Mouse (Mus musculus) cerebellum, postnatal 10 days (tissue): ENCODE results near the gene Olfr521.
"Not testable (repeated sequence)": the region's sequence is repeated elsewhere in the genome, so short reads cannot be mapped to it uniquely, and the experiment has no call there.

Source experiments
- DNase-seq, 2 experiments: peaks; one replicate each; pipeline ENCODE4 v3.0.0; 2021; ENCODE audit warnings: mixed read lengths in 2 of 2

Olfr521 gene

DNA sequence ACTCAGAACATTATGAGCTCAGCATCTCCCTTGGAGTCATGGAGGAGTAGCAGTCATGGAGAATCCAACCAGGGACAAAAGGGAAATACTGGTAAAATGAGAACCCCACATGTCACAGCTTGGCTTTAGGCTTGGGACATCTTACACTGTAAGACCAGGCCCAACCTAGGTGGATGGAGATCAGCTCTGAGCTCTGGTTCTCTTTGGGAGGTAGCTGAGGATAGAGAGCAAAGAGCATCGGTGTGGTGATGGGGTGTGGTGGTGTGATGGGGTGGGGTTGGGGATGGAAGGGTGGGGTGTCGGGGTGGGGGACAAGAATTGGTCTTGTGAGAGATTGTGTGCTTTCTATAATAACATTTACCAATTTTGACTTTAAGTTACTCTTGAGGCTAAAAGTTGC, 47.5 kb downstream of the Olfr521 start:
- no peak for DNase-seq

GRCm38 (mm10) chr7:99811661-99812060, 48.4 kb downstream of the Olfr521 start:
- no peak for DNase-seq

- DNase-seq: peak; percentile 58 to 62
Measured at GRCm38 (mm10) chr7:99813394-99813793, 50.1 kb downstream of the Olfr521 start.

DNA sequence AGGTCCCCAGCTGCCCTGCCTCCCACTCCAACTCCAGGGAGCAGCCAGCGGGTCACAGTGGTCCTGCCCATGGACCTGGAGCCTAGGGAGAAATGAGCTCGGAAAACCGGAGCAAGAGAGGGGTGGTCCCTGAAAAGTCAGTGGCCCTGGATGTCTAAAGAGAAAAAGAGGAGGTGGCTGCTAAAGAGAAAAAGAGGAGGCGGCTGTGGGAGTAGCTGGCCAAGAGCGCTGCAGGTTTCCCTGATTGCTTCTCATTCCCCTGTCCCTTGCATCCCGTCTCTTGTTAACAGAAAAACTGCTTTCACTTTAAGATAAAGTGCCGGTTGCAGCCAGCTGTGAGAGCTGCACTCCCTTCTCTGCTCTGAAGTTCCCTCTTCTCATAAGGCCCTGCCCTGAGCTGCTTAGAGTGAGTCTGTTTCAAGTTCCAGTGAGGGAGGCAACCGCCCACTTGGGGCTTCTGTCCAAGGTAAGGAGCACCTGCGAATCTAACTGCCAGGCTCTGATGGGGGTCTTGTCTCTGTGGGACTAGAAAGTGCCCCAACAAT, 54.9 kb downstream of the Olfr521 start:
- DNase-seq: not testable (repeated sequence)
